Mouse (Mus musculus) embryonic facial prominence, embryonic 10.5 days (tissue): ENCODE data around the gene Iqsec3. TPM values are rescaled to one million over a fixed set of nuclear protein-coding genes. Genes with fewer than 3 reads are reported as not detected.
A peak's percentile ranks its signal among the peaks of the same experiment; 100 is the strongest.

ENCODE experiments used
- DNase-seq: peaks from one replicate; pipeline ENCODE4 v3.0.0-alpha.2; 2017; ENCODE audit warnings: low spot score
- H3K27ac ChIP-seq: fragments of 300-500 bp; sonication (generic); replicated peaks from 2 replicates; pipeline ENCODE4 v1.5.1; 2016; ENCODE audit warnings: mild to moderate bottlenecking
- H3K27me3 ChIP-seq: fragments of 300-500 bp; sonication (generic); replicated peaks from 2 replicates; pipeline ENCODE4 v1.6.1; 2016; ENCODE audit warnings: low read depth, mild to moderate bottlenecking; ENCODE audit not compliant: poor library complexity, severe bottlenecking
- H3K36me3 ChIP-seq: fragments of 300-500 bp; sonication (generic); replicated peaks from 2 replicates; pipeline ENCODE4 v1.6.1; 2016; ENCODE audit warnings: mild to moderate bottlenecking, moderate library complexity
- H3K4me1 ChIP-seq: fragments of 300-500 bp; sonication (generic); 2 replicates; pipeline ENCODE4 v1.6.1; 2016
- H3K4me3 ChIP-seq: fragments of 300-500 bp; sonication (generic); 2 replicates; pipeline ENCODE4 v1.5.1; 2016; ENCODE audit warnings: mild to moderate bottlenecking, moderate library complexity
- H3K9me3 ChIP-seq: fragments of 300-500 bp; sonication (generic); 2 replicates; pipeline ENCODE4 v1.6.1; 2016; ENCODE audit warnings: mild to moderate bottlenecking
- WGBS: fragments of 180-500 bp; shearing (Covaris S2); methylation state at CpG from one replicate; pipeline ENCODE4 v1.1.7; 2016; 5-methylcytosine and 5-hydroxymethylcytosine counted together
- polyA plus RNA-seq: library from polyadenylated mRNA; unstranded; fragments of >200 nt; fragmentation: Nextera tagmentation; extraction: Ambion mirVana; gene quantifications from 2 replicates; pipeline ENCODE4 v1.2.1, GENCODE M21; 2016

Iqsec3 gene
- polyA plus RNA-seq, 1 experiment from 2014 or later = 0.17 TPM

- H3K9me3 ChIP-seq = no peaks in the 10 kb centered on the region
- H3K27ac ChIP-seq = no peak overlapping the region
- H3K4me3 ChIP-seq = no peak overlapping the region
- WGBS = 13% methylated on average over 5 of the region's 5 CpGs
- peaks cover 8% of the 10 kb centered on the region for H3K4me1 ChIP-seq
- no peaks in the 10 kb centered on the region; the same call in 1 of the 2 replicates for H3K27me3 ChIP-seq
- no peak for DNase-seq
- H3K36me3 ChIP-seq = no peaks in the 10 kb centered on the region
These were observed 32.7 kb downstream of the Iqsec3 start for GRCm38 (mm10) chr6:121440696-121441220.

DNA sequence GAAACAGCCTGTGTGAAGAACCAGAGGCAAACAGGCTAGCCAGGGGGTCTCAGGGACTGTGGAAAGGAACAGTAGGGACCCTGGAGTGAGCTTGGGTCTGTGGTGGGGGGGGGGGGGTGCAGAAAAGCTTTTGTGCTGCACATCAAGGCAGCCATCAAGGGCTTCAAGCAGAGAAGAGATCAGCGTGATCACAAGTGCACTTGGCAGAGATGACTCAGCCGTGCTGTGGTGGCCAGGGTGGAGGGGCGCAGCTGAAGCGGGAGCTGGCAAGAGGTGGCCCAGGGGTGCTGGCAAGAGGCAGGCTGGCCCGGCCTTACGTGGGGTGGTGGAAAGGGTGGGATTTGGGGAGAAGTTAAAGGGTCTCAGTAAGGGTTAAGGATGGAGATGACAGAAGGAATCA lies 48.6 kb downstream of the Iqsec3 start:
- 66% methylated on average over 6 of the region's 6 CpGs for WGBS
- DNase-seq = no peak
- H3K9me3 ChIP-seq = no peaks in the 10 kb centered on the region
- H3K27me3 ChIP-seq = peaks cover 39% of the 10 kb centered on the region
- peaks cover 18% of the 10 kb centered on the region for H3K4me1 ChIP-seq
- no peak overlapping the region for H3K27ac ChIP-seq
- no peaks in the 10 kb centered on the region for H3K36me3 ChIP-seq
- no peak overlapping the region for H3K4me3 ChIP-seq

DNA sequence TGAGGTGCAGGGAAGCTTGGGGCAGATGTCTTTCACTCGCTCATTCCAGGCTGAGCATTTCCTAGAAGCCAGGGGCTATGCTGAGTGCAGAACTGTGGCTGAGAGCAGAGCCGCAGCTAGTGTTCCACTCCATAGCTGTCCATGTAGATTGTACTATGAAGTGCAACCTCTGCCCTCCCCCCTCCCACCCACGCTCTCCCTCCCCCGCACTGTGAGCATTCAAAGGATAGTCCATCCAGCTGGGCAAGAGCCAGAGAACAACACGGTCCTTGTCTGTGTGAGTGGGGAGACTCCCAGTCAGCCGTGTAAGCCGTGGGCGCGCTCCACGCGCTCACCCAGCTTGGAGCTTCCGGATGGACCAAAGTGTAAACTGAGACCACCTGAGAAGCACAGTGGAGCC lies 49.1 kb downstream of the Iqsec3 start:
- H3K9me3 ChIP-seq = no peaks in the 10 kb centered on the region
- H3K27me3 ChIP-seq = peaks cover 39% of the 10 kb centered on the region
- H3K36me3 ChIP-seq = no peaks in the 10 kb centered on the region
- no peak for DNase-seq
- no peak overlapping the region for H3K4me3 ChIP-seq
- H3K27ac ChIP-seq = no peak overlapping the region
- WGBS = 50% methylated on average over 12 of the region's 12 CpGs
- H3K4me1 ChIP-seq = peaks cover 18% of the 10 kb centered on the region

DNA sequence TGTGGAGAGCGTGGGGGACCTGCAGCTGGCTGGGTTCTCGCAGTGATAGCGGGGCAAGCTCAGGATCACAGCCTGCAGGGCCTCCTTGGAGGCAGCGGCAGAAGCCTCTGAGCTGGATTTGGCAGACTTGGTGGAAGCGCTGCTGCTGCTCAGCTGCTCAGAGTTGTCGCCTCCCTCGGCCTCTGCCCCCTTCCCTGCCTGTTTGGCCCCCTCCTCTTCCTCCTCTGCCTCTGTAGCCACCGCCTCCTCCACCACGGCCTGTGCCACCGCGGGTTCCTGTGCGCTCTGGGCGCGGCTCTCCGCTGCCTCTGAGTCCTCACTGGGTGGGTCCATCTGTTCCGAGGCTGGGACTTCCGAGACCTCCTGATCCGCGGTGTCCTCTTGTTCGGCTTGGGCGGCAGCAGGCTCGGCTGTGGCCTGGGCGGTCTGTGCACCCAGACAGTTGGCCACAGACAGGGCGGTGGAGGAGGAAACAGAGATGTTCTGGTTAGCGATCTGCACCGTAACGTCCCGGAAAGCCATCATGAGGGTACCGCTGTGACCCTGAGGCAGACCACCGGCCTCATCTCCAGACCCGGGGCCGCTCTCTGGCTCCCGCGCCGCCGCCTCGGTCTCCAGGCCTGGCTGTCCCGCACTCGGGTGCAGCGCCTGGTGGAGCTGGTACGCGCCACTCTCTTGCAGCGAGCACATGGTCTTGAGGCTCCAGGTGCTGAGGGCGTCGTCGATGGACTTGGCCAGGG lies 60.8 kb downstream of the Iqsec3 start:
- 0 out of 2 replicates have a peak, but pooled peaks cover 2% of the 10 kb centered on the region for H3K9me3 ChIP-seq

GRCm38 (mm10) chr6:121407571-121408011 lies 65.9 kb downstream of the Iqsec3 start:
- Histone ChIP-seq H3K36me3 (no peaks in the 10 kb centered on the region), H3K4me3 (no peak overlapping the region), H3K4me1 (peaks cover 9% of the 10 kb centered on the region), H3K27me3 (peaks cover 44% of the 10 kb centered on the region), H3K9me3 (no peaks in the 10 kb centered on the region), H3K27ac (no peak overlapping the region)
- WGBS = 47% methylated on average over 5 of the region's 5 CpGs
- no peak for DNase-seq

More for the DNA sequence above, 60.8 kb downstream of the Iqsec3 start:
- Histone ChIP-seq H3K36me3 (no peaks in the 10 kb centered on the region), H3K4me3 (peak overlapping the region; percentile 56), H3K27me3 (peaks cover 70% of the 10 kb centered on the region), H3K27ac (no peak overlapping the region), H3K4me1 (peaks cover 15% of the 10 kb centered on the region)
- peak; percentile 53 for DNase-seq
- 1% methylated on average over 46 of the region's 46 CpGs for WGBS

GRCm38 (mm10) chr6:121405311-121405710 lies 68.2 kb downstream of the Iqsec3 start:
- DNase-seq = no peak
- 96% methylated on average over 8 of the region's 8 CpGs for WGBS
- Histone ChIP-seq H3K36me3 (no peaks in the 10 kb centered on the region), H3K9me3 (no peaks in the 10 kb centered on the region), H3K27ac (no peak overlapping the region), H3K4me1 (peaks cover 5% of the 10 kb centered on the region), H3K27me3 (peaks cover 24% of the 10 kb centered on the region), H3K4me3 (no peak overlapping the region)

DNA sequence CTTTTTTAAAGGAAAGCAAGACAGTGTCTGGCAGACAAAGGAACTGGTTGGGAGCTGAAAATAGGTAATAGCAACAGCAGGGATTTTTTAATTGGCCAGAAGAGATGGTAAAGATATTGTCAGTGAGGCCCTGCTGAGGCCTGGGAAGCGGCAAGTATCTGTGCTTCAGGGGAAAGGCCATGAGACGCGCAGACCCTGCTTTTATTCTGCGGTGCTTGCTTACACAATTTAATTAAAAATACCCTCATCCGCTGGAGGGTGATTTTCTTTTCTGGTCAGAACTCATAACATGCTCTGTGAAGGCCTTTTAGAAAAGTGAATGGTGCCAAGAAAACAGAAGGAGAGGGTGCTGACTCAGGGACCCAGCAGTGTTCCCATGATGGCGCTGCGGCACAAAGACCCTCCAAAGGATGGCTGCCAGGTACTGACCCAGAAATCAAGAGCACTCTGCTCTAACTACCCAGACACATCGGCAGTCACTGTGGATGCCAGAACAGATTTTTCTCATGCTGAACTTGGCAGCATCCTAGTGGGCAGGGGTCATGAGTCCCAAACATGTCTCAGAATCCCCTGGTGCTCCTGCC lies 70.7 kb downstream of the Iqsec3 start:
- WGBS = 82% methylated on average over 8 of the region's 8 CpGs
- H3K27me3 ChIP-seq = 0 out of 2 replicates have a peak, but pooled peaks cover 6% of the 10 kb centered on the region
- H3K4me3 ChIP-seq = no peak overlapping the region
- no peak overlapping the region for H3K27ac ChIP-seq
- no peaks in the 10 kb centered on the region for H3K36me3 ChIP-seq
- H3K9me3 ChIP-seq = no peaks in the 10 kb centered on the region
- DNase-seq = no peak
- peaks cover 4% of the 10 kb centered on the region for H3K4me1 ChIP-seq

GRCm38 (mm10) chr6:121401826-121402660 lies 71.4 kb downstream of the Iqsec3 start:
- 87% methylated on average over 14 of the region's 14 CpGs for WGBS
- no peaks in the 10 kb centered on the region for H3K4me1 ChIP-seq
- H3K27me3 ChIP-seq = 0 out of 2 replicates have a peak, but pooled peaks cover 3% of the 10 kb centered on the region
- no peak overlapping the region for H3K27ac ChIP-seq
- no peak overlapping the region for H3K4me3 ChIP-seq
- H3K9me3 ChIP-seq = no peaks in the 10 kb centered on the region
- no peak for DNase-seq
- no peaks in the 10 kb centered on the region for H3K36me3 ChIP-seq

GRCm38 (mm10) chr6:121401140-121401539 lies 72.3 kb downstream of the Iqsec3 start:
- DNase-seq = no peak
- Histone ChIP-seq H3K4me1 (no peaks in the 10 kb centered on the region), H3K27me3 (0 out of 2 replicates have a peak, but pooled peaks cover 3% of the 10 kb centered on the region), H3K27ac (no peak overlapping the region), H3K36me3 (no peaks in the 10 kb centered on the region), H3K9me3 (no peaks in the 10 kb centered on the region), H3K4me3 (no peak overlapping the region)
- whole genome bisulfite sequencing = 92% methylated on average over 6 of the region's 6 CpGs

DNA sequence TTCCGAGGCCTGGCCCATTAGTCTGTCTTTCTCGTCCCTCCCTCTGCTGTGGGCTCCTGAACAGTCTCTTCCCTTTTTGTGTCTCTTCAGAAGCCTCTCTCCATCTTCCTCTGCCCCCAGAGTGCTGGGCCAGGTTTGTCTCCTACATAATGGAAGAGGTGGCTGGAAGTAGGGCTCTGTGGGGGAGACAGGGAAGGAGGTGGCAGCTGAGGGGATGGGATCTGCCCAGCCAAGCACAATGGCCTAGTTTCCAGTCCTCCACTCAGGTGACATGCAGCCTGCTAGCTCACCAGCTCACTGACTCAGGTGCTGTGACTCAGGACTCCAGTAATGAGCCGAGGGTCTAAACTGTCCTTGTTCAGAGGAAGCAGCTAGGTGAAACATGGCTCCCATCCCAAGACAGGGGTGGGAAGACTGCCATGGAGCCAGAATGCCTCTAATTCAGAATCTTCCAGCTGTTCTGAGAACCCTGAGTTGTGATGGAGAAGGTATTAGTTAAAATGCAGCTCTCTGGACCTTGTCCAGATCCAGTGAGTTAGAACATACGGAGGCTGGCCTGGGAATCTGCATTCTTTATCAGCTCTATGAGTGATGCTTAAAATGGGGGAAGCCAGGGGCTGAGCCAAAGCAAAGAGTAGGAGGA lies 80.7 kb downstream of the Iqsec3 start:
- H3K4me1 ChIP-seq = no peaks in the 10 kb centered on the region
- 0 out of 2 replicates have a peak, but pooled peaks cover 1% of the 10 kb centered on the region for H3K27me3 ChIP-seq
- DNase-seq = no peak
- no peak overlapping the region for H3K27ac ChIP-seq
- H3K4me3 ChIP-seq = no peak overlapping the region
- no peaks in the 10 kb centered on the region for H3K36me3 ChIP-seq
- 86% methylated on average over 4 of the region's 4 CpGs for WGBS
- H3K9me3 ChIP-seq = peaks cover 8% of the 10 kb centered on the region; the same call in 1 of the 2 replicates

DNA sequence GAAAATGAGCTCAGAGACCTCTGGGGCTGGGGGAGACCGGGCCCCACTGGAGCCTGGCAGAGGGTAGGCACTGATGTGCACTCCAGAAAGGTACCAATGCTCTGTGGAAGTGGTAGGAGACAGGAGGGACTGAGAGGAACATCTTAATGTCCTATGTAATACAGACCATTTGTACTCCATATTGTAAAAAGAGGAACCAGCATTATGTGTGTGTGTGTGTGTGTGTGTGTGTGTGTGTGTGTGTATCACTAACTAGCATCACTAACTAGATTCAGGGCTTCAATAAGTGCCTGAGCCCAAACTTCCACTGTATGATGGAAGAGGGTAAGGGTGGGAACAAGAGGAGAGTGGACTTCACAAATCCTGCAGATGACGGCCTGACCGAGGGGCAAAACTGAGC lies 88.1 kb downstream of the Iqsec3 start:
- WGBS = 88% methylated on average over 3 of the region's 3 CpGs
- Histone ChIP-seq H3K4me3 (no peak overlapping the region), H3K36me3 (no peaks in the 10 kb centered on the region), H3K27ac (no peak overlapping the region), H3K4me1 (0 out of 2 replicates have a peak, but pooled peaks cover 8% of the 10 kb centered on the region), H3K9me3 (no peaks in the 10 kb centered on the region), H3K27me3 (peaks cover 17% of the 10 kb centered on the region; the same call in 1 of the 2 replicates)
- DNase-seq = no peak

DNA sequence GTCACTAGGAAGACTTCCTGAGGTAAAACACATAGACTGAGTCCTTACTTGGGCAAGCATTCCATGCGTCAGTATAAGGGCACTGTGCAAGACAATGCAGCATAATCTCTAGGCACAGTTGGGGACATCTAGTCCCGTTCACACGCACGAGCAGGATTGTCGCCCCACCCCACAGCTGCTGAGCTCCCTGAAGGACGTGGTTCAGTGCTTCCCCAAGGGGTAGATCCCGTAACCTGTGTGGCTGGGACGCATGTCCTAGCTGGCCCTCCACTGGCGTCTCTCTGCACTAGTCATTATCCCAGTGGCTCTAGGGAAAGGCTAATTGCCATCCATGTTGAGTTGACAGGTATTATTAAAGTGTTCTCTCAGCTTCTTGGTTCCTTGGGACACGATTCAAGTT lies 91.4 kb downstream of the Iqsec3 start:
- Histone ChIP-seq H3K27ac (no peak overlapping the region), H3K36me3 (no peaks in the 10 kb centered on the region), H3K4me1 (0 out of 2 replicates have a peak, but pooled peaks cover 8% of the 10 kb centered on the region), H3K27me3 (peaks cover 21% of the 10 kb centered on the region), H3K4me3 (no peak overlapping the region), H3K9me3 (no peaks in the 10 kb centered on the region)
- no peak for DNase-seq
- WGBS = 59% methylated on average over 10 of the region's 10 CpGs
